Mouse (Mus musculus) megakaryocyte, adult 5-6 weeks (primary cell): ENCODE measurements around the gene Pdpn. TPM values are rescaled to one million over a fixed set of nuclear protein-coding genes. Genes with fewer than 3 reads are reported as not detected.
A peak's percentile ranks its signal among the peaks of the same experiment; 100 is the strongest.

Source experiments
- ATAC-seq: 2 replicates; pipeline ENCODE4 v1.8.0; 2016; ENCODE audit warnings: mild to moderate bottlenecking, inconsistent platforms; ENCODE audit not compliant: poor library complexity, severe bottlenecking
- total RNA-seq, 2 experiments: library from RNA; stranded (forward) in 1 of 2; stranded (reverse) in 1 of 2; fragments of 153-499, 151-499 nt in 1 of 2; fragments of 221-1000, 200-1000 nt in 1 of 2; gene quantifications; 2 replicates each; pipeline versions ENCODE4 v1.2.3 to v1.2.4; 2015 to 2017

The Pdpn gene
- total RNA-seq, 2 experiments from 2014 or later = 0.27 TPM; not detected in 1

DNA sequence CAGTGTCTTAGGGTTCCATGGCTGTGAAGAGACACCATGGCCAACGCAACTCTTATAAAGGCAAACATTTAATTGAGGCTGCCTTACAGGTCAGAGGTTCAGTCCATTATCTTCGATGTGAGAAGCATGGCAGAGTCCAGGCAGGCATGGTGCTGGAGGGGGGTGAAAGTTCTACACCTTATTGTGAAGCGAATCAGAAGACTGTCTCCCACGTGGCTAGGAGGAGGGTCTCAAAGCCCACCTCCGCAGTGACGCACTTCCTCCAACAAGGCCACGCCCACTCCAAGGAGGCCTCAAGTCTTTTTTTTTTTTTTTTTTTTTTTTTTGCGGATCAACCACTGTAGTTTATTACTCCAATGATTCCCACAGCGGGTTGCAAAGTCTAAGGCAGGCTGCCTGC, 58.1 kb downstream of the Pdpn start:
- ATAC-seq = no peak

DNA sequence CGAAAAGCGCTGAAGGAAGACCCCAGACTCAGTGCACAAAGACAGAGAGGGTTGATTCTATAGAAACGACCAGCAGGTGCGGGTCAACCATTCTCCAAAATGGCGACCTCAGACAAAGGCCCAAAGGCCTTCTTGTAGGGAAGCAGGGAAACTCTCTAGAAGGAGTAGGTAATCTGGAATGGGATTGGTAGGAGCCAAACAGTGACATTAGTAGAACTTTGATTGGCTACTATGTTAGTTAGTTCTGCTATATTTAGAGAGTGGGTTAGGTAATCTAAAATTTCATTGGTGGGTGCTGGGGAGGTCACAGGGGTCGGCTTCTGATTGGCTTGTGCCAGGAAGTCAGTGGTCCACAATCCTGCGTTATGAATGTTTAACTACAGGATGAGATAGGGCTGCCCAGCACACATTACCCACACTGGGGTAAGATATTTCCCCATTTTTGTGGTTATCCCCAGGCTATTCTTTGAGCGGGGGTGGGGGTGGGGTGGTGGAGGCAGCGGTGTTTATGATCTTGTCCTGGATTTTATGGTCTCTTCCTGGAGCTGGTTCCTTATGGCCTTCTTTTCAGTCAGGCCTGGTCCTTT, 59.7 kb downstream of the Pdpn start:
- peak; percentile 53 for ATAC-seq

DNA sequence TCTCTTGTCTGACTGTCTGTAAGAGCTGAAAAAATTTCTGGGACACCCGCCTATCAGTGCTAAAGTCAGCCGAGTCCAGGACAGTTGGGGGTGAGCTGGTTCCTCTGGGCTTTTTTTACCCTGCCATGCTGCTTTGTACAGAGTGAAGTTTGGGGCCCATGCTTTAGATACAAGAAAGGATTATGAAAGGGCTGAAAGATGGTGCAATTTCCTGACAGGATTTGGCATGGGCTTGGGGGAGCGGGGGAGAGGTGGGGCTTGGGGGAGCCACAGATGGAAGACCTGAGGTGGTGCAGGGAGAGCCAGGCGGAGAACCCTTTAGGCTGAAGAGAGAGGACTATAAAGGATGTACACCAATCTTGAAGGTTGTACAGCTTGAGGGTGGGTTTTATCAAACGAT, 60.2 kb downstream of the Pdpn start:
- peak; percentile 63 for ATAC-seq

DNA sequence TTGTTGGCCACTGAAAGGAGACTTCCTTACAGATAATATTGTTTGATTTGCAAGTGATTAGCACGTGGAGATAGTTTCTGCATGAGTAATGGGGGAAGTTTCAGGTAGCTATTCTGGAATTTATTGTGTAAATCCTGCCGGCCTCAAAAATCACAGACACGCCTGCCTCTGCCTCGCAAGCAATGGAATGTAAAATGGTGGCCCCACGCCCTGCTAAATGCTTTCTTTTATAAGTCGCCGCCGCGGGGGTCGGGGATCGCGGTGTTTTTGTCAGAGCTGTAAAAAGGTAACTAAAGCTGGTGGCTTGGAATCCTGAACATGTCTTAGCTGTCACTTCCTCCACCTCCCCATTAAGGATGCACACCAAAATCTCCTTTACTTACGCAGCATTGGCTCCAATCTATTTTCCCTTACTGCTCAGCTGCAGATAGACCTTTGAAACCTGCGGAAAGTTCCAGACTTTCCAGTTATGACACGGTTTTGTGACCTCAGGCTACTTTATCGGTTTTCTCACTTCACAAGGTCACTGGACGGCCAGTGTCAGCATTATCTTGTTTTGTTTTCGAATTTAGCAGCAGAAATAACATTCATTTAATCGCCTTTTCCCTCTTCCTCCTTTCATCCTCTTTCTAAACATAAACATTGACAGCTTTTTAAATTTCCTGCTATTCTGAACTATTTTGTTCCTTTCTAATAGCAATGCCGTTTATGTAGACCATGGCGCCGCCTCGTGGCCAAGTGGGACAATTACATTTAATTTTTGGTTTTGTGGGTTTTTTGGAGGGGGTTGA, 60.9 kb downstream of the Pdpn start:
- peak; percentile 78 for ATAC-seq

DNA sequence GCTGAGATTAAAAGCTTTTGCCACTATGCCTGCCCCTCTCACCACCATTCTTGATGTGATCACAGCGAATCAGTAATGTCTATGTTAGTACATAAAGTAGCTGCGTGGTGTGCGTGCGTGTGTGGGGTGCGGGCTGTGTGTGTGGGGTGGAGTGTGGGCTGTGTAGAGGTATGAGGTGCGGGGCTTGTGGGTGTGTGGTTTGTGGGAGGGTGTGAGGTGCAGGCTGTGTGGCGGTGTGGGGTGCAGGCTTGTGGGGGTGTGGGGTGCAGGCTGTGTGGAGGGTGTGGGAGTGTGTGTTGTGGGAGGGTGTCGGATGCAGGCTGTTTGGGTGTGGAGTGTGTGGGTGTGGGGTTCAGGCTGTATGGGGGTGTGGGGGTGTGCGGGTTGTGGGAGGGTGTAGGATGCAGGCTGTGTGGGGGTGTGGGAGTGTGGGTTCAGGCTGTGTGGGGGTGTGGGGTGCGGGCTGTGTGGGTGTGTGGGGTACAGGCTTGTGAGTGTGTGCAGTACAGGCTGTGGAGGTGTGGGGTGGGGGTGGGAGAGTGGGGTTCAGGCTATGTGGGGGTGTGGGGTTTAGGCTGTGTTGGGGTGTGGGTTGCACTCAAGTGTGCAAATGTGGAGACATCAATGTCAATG, 67.5 kb downstream of the Pdpn start:
- ATAC-seq = no peak

DNA sequence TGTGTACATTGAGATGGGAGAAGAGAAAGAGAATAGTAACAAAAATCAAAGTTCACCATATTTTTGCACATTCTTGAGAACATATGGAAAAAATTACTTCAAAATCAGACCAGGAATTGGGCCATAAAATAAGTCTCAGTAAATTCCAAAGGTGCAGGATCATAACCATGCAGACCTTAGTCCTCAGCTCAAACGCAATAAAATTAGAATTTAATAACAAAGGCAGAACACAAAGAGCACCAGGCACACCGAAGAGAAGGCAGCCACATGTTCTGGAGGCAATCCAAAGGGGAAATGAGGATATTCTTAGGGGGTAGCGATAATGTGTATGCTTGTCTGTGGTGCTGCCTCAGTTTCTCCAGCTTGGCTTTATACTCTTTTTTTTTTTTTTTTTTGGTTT, 68.3 kb downstream of the Pdpn start:
- ATAC-seq = no peak

DNA sequence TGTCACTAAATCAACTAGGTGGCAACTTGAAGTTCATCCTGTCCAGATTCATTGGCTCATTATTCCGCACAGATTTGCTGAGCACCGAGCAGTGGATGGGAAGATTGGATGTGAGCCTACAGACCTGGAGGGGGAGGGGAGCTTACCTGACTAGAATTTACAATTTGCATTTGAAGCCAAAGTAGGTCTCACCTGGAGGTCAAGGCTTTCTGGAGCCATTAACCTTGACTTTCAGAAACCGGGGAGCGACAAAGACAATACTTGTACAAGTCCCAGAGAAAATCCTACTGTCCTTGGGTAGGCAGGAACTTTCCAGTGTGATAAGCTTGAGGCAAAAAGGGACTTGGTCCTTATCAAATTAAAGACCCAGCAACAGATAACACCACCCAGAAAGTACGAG, 71.4 kb downstream of the Pdpn start:
- no peak for ATAC-seq

DNA sequence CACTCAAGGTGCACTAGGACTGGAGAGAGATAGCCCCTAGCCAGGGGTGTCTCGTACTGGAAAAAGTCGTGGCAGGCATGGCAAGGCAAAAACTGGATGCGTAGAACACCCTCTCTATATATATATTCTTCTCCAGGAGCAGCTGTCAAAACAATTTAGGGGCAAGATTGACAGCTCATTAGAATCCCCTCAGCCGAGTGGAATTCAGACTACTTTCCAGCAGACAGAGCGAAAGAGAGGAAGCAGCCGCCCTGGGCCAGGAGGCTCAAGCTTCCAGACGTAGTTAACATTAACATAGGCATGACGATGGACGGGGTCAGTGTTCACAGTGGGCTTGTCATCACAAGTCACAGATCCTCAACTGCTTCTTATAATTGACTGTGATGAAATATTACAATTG, 73.5 kb downstream of the Pdpn start:
- ATAC-seq = no peak

DNA sequence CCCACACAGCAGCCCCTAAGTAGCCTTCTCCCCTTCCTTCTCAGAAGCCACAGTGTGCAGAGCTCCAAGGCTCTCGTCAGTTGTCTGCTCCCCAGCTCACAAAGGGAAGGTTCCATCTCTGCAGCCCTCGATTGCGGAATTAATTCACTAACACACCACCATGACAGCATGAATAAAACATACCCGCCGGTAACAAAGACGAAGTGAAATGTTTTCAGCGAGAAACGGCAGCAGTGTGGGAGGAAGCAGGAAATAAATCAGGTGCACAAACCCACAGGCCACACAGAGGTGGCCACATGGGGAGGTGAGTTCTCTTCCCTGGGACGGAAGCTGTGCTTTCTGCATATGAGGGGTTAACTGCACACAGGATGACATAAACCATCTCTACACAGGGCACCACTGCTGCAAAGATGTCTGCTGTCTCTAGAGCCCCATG, 80.0 kb downstream of the Pdpn start:
- peak; percentile 66 for ATAC-seq

DNA sequence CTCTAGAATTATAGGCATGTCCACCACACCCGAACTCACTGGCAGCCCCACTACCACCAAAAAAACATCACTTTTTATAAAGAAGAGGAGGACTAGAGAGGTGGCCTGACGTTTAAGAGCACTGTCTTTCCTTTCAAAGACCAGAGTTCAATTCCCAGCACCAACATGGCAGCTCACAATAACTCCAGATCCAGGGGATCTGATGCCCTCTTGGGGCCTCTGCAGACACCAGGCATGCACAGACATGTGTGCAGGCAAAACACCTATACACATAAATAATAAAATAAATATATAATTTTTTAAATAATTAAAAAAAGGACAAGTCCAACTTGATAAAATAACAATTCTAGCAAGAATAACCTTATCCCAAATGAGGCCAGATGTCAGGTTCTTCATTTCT, 80.5 kb downstream of the Pdpn start:
- ATAC-seq = no peak

Other genes starting within 250 kb of the Pdpn start
- gene Prdm2, start 86.6 kb downstream of the Pdpn start, total RNA-seq (2015) = 24.4 and 29.6 TPM in 2 replicates
- 16.3 and 19.1 TPM in 2 replicates for gene Prdm2, start 86.6 kb downstream of the Pdpn start, total RNA-seq (2017)
- not detected in 2 replicates for gene Lrrc38, start 50.2 kb upstream of the Pdpn start, total RNA-seq (2015)
- not detected in 2 replicates for gene Lrrc38, start 50.2 kb upstream of the Pdpn start, total RNA-seq (2017)
- gene Pramel1, start 94.9 kb upstream of the Pdpn start, total RNA-seq (2015) = not detected in 2 replicates
- not detected in 2 replicates for gene Pramel1, start 94.9 kb upstream of the Pdpn start, total RNA-seq (2017)
- 11.4 and 12.6 TPM in 2 replicates for gene Pramef8, start 112.9 kb upstream of the Pdpn start, total RNA-seq (2015)
- 11.2 and 12.0 TPM in 2 replicates for gene Pramef8, start 112.9 kb upstream of the Pdpn start, total RNA-seq (2017)
- gene Oog4, start 150.8 kb upstream of the Pdpn start, total RNA-seq (2015) = not detected in 2 replicates
- gene Oog4, start 150.8 kb upstream of the Pdpn start, total RNA-seq (2017) = not detected in 2 replicates
- gene Gm13043, start 211.8 kb upstream of the Pdpn start, total RNA-seq (2015) = not detected in 2 replicates
- not detected in 2 replicates for gene Gm13043, start 211.8 kb upstream of the Pdpn start, total RNA-seq (2017)
- gene Gm13040, start 236.4 kb upstream of the Pdpn start, total RNA-seq (2015) = not detected in 2 replicates
- not detected in 2 replicates for gene Gm13040, start 236.4 kb upstream of the Pdpn start, total RNA-seq (2017)